Mouse (Mus musculus): ENCODE measurements at regions not wholly inside any gene's neighbourhood (a gene's known extent, or its start where the extent isn't known, plus 50 kb on each side); places are given as distances from the start of the nearest gene placed in this dataset.

- no peak for DNase-seq (ENCODE audit: low spot score in 2 of 2)
These were observed 113.2 kb upstream of the Thy1 start for GRCm38 (mm10) chr9:43930037-43930404.

- no peak for DNase-seq (ENCODE audit: low spot score in 2 of 2)
These were observed 112.7 kb upstream of the Thy1 start for GRCm38 (mm10) chr9:43930476-43930875.

- DNase-seq (ENCODE audit: low spot score in 2 of 2): no peak
These were observed 109.0 kb upstream of the Thy1 start for GRCm38 (mm10) chr9:43934012-43934690.

GRCm38 (mm10) chr9:43934691-43935064 lies 108.5 kb upstream of the Thy1 start:
- DNase-seq (ENCODE audit: low spot score in 2 of 2): no peak

- DNase-seq (ENCODE audit: low spot score in 2 of 2): no peak
These were observed 103.8 kb upstream of the Thy1 start for GRCm38 (mm10) chr9:43939336-43939735.

GRCm38 (mm10) chr9:43942147-43942546 lies 101.0 kb upstream of the Thy1 start:
- DNase-seq (ENCODE audit: low spot score in 2 of 2): no peak

GRCm38 (mm10) chr9:43943522-43943921 lies 99.7 kb upstream of the Thy1 start:
- DNase-seq (ENCODE audit: low spot score in 2 of 2): no peak

- no peak for DNase-seq (ENCODE audit: low spot score in 2 of 2)
These were observed 98.1 kb upstream of the Thy1 start for GRCm38 (mm10) chr9:43944816-43945741.

- no peak for DNase-seq (ENCODE audit: low spot score in 2 of 2)
These were observed 97.1 kb upstream of the Thy1 start for GRCm38 (mm10) chr9:43945997-43946649.

- no peak for DNase-seq (ENCODE audit: low spot score in 2 of 2)
These were observed 96.1 kb upstream of the Thy1 start for GRCm38 (mm10) chr9:43947089-43947488.

- no peak for DNase-seq (ENCODE audit: low spot score in 2 of 2)
These were observed 95.6 kb upstream of the Thy1 start for GRCm38 (mm10) chr9:43947490-43948150.

- DNase-seq (ENCODE audit: low spot score in 2 of 2): no peak
These were observed 90.1 kb upstream of the Thy1 start for GRCm38 (mm10) chr9:43953128-43953527.

- DNase-seq (ENCODE audit: low spot score in 2 of 2): peak in 1 of 2 experiments; percentile 50
These were observed 83.6 kb upstream of the Thy1 start for GRCm38 (mm10) chr9:43959541-43959940.

GRCm38 (mm10) chr9:43961431-43961830 lies 81.8 kb upstream of the Thy1 start:
- DNase-seq (ENCODE audit: low spot score in 2 of 2): no peak

- no peak for DNase-seq (ENCODE audit: low spot score in 2 of 2)
These were observed 78.0 kb upstream of the Thy1 start for GRCm38 (mm10) chr9:43965171-43965570.

GRCm38 (mm10) chr9:43965811-43966210 lies 77.4 kb upstream of the Thy1 start:
- no peak for DNase-seq (ENCODE audit: low spot score in 2 of 2)

GRCm38 (mm10) chr9:43970043-43970795 lies 73.0 kb upstream of the Thy1 start:
- DNase-seq (ENCODE audit: low spot score in 2 of 2): no peak

GRCm38 (mm10) chr9:43970858-43971257 lies 72.3 kb upstream of the Thy1 start:
- no peak for DNase-seq (ENCODE audit: low spot score in 2 of 2)

GRCm38 (mm10) chr9:43972290-43972689 lies 70.9 kb upstream of the Thy1 start:
- peak; percentile 28 to 60 for DNase-seq (ENCODE audit: low spot score in 2 of 2)

- no peak for DNase-seq (ENCODE audit: low spot score in 2 of 2)
These were observed 67.8 kb upstream of the Thy1 start for GRCm38 (mm10) chr9:43975405-43975804.

- no peak for DNase-seq (ENCODE audit: low spot score in 2 of 2)
These were observed 66.8 kb upstream of the Thy1 start for GRCm38 (mm10) chr9:43976366-43976765.
